Mouse (Mus musculus): ENCODE results near the gene 4930558K02Rik.
A peak's percentile ranks its signal among the peaks of the same experiment; 100 is the strongest.

Gene 4930558K02Rik

DNA sequence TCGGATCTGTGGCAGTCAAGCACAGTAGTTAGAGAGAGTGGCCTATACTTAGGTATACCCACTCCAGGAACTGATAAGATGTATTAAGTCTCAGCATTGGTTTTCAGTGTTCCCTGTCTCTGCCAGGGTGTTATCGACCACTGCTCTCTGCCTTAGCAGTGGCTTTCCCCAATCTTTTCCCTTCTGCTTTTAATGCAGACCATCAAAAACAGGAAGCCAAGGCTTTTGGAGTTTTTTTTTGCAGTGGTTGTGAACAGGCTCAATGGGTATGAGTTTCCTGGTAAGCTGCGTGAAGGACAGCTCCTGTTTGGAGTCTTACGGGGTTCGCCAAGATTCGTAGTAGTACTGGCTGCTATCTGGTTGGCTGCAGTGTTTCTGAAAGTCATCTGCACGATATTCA lies 13.0 kb upstream of the 4930558K02Rik start:
- DNase-seq (ENCODE audit: low spot score): no peak

DNA sequence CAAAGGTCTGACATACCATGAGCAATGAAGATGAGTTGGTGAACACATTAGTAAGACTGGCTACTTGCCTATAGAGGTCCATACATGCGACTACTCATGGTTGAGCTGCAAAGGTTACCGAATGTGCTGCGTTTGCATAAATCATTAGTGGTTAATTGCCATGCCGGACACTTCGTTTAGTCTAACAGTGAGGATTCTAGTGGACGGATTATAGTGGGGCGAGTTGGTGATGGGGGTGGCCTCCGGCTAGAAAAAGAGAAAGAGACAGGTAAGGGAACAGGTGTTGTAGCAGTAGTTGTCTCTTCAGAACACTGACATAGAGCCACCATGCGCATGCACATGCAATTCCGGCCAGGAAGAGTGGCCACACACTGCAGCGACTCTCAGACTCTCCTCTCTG lies 12.4 kb upstream of the 4930558K02Rik start:
- no peak for DNase-seq (ENCODE audit: low spot score)

DNA sequence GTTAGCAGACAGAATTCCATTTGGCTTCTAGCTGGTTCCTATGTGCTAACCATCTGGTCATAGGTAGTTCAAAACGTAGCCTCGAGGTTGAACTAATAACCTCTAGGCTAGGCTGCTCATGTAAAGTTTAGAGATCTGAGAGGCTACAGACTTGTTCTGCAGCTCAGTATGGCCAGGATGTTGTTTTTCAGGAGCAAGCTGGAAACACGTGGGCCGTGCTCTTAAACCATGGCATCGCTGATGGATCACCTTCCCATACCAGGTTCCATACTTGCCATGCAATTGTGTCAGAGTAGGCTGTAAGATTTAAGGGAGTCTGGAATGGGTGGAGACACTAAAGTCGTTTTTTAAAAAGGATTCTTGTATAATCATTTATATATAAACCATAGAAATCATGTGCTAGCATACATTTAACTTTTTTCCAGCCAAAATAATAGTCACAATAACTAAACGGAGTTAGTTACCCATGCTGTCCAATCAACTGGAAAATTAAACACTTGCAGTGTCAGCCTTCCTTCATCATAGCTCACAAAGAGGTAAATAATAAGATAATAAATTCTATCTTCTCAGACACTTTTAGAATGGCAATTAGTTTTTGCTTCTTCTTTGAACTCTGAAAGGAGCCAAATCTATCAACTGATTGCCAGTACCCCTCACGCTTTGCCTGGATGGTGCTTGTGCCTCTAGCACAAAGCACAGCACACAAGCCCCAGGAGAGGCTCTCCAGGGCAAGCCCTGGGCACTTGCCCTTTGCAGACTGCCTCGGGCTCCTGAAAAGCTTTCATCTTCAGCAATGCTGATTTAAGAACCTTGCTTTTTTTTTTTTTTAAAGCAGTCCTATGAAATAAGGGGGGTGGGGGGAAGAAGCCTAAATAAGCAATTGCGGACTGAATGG lies 11.5 kb upstream of the 4930558K02Rik start:
- no peak for DNase-seq (ENCODE audit: low spot score)

DNA sequence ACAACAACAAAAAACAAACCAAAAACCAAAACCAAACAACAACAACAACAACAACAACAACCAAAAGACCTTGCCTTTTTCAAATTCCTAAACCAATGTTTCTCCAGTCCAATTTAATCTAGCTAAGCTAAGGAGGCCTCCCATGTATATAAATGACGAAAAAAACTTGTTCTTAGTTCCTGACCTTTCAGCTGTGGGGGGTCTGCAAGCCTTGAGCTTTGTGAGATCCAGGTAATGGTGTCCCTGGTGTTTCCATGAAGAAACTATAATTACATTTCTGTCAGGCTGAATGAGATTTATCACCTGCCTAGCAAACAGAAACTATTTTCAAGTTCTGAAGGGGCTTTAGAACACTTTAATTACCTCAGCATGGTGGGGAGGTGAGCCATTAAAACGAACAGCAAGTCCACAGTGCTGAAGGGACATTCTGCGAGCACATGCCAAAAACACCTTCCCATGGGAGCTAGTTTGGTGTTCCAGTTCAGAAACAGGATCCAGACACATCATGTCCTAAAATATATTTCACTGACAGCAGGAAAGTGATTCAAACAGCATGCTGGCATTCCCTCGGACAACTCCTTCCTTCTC lies 4.6 kb upstream of the 4930558K02Rik start:
- DNase-seq (ENCODE audit: low spot score): no peak

DNA sequence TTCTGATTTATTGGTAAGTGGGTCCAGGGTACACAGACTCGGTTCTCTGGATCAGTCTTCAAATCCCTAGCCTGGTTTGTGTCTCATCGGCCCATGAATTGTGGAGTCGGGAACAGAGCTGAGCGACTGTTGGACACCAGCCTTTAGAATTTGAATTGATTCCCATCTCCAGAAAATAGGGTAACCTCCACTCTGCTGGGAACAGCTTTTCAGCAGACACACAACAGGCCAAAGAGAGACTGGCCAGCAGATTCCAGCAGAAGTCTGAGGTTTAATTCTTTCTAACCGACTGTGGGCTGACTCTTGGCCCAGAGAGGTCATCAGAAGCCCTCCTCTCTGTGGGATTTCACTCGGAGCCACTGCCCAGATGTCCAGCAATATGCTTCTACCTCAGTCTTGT lies 4.0 kb upstream of the 4930558K02Rik start:
- no peak for DNase-seq (ENCODE audit: low spot score)

DNA sequence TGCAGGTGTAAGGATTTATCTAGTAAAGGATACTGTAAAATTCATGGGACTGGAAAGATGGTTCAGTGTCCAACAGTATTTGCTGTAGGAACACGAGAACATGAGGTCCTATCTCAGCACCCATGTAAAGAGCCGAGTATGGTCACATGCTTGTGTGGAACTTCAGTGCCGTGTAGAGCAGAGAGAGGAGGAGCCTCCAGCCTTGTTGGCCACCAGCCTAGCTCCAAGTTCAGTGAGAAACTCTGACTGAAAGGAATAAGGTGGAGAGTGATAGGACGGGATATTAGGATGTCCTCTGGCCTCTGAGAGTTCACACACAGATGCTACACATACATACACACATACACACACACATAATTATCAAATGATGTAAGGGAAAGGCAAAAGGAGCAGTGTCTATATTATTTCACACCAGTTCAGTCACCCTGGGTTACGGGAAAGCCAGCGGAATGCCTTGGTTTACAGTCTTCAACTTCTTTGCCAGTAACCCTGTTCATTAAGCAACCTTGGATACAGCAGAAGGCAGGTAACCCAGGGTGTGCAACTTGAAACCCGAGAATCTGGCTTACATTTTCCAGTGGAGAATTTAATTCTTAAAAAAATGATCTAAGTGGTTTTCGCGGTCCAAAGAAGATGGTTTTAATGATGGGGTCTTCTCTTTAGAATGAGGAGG lies 1.3 kb upstream of the 4930558K02Rik start:
- no peak for DNase-seq (ENCODE audit: low spot score)

DNA sequence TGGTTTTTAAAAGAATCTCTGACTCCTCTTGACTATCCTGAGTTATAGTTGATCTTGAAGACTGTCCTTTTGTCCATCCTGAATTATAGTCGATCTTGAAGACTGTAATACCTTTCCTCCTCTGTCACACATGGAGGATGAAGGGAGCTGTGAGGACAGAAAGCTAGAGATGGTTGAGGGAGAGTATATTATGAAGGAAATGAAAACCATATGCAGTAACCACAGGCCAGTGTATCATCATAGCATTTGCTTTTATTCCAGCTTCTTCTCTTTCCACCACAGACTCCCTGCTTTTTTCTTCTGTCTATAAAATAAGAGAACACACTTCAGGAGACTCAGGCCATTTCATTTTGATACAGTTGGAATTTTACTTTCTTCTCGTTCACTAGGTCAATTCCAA lies 610 bp upstream of the 4930558K02Rik start:
- no peak for DNase-seq (ENCODE audit: low spot score)

DNA sequence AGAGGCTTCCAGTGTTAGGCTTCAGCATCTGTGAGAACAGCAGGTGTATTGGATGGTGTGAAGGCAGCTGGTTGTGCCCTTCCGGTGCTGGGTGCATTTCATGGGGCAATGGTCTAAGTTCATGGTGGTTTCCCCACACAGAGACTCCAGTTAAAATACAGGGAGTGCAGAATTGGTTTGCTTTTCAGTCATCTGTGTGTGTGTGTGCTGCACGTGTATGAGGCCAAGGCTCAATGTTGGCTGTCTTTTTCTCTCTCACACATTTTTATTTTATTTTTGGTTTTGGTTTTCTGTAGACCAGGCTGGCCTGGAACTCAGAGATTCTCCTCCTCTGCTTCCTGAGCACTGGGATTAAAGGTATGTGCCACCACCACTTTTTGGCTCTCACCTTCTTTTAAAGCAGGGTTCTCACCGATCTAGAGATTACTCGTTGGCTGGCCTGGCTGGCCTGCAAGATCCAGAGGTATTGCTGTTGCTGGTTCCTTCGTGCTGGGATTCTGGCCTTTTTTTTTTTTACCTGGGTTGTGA lies 1.2 kb downstream of the 4930558K02Rik start:
- no peak for DNase-seq (ENCODE audit: low spot score)

DNA sequence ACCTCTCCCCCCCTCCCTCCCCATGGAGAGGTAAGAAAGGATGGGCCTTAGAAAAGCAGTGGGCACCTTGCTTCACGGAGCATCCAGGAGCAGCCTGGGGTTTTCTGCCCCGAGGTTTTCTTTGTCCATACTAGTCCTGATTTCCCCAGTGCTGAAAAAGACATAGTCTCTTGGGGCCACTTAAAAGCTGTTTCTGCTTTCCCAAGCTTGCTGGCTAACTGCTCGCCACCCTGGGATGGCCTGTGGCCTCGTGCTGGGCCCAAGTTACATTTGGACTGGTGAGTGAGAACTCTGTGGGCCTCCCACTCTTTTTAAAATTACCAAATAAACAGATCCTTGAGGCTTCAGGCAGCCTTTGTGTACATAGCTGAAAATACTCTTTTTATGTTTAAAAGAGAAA lies 2.1 kb downstream of the 4930558K02Rik start:
- DNase-seq (ENCODE audit: low spot score): no peak

DNA sequence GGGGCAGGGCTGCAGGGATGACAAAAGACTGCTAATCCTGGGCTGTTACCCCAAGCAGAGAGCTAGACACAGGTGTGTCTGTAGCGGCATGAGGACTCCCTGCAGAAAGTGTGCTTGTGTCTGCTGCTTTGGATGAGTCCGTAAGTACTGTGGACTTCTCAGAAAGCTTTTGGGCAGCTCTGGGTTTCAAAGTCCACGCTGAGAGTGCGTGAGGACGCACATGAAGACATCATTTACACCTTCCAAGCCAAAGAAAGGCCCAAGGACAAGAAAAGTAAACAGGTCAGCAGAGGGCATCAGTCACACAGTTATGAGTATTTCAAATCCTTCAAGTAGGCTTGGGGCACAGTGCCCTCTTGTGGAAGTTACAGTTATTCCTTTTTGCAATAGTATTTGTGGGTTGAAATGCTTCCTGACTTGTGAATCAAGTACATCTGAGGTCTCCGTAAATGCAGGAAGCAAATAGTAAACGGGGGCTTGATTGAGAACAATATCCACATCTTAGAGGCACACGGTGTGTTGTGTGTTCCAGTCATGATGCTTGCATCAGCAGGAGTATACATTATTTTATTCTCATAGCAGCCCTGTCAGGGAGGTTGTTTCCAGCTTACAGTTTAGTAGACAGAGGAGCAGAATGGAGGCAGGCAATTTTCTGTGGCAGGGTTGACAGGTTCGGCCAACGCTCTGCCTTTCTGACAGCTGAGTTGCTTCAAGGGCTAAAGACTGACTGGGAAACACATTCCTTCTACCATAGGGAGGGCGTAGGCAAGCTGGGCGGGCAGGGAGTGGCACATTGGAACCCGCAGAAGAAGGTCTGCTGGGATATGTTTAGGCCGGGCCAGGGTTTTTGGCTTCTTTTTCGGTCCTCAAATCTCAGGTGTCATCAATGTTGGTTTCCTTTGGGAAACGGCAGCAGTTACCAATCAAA lies 2.9 kb downstream of the 4930558K02Rik start:
- peak; percentile 36 for DNase-seq (ENCODE audit: low spot score)

DNA sequence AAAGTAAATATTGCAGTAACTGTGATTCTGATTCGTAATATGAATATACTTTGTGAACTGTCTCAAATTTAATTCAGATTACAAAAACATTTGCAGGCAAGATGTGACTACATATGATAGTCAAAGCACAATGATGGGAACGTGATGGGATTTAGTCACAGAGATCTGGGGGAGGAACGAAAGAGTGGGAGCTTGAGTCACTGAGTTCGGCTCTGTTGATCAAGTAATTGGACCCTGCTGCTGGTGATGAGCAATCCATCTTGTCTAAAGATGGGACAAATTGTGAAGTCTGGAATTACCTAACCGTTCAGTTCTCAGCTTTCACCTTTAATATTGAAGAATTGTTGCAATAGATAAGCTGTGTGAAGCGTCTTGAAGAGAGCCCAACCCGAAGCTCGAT lies 7.2 kb downstream of the 4930558K02Rik start:
- no peak for DNase-seq (ENCODE audit: low spot score)

DNA sequence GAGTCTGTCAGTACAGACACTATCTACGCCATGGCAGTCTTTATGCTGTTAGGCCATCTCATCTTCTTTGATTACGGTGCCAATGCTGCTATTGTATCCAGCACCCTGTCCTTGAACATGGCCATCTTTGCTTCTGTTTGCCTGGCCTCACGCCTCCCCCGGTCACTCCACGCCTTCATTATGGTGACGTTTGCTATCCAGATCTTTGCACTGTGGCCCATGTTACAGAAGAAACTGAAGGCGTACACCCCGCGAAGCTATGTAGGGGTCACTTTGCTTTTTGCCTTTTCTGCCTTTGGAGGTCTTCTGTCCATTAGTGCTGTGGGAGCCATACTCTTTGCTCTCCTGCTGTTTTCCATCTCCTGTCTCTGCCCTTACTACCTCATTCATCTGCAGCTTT lies 8.6 kb downstream of the 4930558K02Rik start:
- DNase-seq (ENCODE audit: low spot score): no peak

DNA sequence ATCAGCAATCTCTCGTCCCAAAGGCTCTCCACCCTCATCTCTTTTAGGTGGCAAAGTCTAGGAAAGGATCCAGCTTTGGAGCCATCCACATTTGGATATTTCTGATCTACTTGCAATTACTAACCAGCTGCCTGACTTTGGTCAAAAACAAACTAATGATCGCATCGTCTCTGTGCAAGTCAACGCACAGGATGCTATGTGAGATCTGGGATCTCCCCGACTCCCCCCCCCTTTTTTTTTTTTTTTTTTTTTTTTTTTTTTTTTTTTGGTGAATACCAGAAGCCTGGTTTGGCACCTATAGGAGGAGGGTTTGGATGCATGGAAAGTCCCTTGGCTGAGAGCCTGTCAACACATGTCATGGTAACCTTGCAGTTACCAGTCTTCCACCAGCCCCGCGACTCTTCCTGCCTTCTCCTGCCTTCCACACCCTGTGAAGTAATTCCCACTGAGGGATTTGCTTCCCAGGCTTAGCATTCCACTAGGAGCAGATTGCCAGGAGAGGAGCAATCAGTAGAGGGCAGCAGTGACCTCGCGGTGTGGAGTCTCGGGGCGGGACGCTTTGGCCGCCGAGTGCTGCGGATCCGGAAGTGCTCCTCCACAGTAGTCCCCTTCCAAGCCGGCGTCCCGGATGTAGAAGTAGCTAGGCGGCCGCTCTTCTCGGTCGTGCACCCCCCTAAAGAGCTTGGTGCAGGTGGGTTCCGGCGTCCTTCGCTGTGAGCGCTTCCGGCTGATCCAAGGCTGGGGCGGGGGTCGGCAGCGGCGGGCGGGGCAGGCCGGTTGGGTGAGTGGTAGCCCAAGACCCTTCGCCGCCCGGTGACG lies 10.6 kb downstream of the 4930558K02Rik start, which contains the start of gene Pigc:
TSS of gene Pigc (plus strand) at position 598 of the 819 bp plus-strand sequence.
- peak; percentile 73 for DNase-seq (ENCODE audit: low spot score)

DNA sequence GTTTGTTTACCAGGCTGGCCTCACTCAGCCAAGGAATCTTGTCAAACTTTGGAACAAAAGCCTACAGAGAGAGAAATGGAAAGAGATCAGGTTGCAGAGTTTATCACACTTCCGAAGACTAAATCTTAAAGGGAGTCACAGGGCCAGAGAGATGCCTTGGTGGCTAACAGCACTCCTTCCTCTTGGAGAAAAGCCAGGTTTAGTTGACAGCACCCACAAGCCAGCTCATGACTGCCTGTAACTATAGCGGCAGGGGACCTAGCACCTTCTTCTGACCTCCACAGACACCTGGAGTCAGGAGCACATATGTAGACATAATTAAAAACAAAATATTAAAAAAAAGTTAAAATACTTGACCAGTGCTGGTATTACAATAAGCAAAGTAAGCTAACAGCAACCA lies 11.5 kb downstream of the 4930558K02Rik start:
- DNase-seq (ENCODE audit: low spot score): no peak

DNA sequence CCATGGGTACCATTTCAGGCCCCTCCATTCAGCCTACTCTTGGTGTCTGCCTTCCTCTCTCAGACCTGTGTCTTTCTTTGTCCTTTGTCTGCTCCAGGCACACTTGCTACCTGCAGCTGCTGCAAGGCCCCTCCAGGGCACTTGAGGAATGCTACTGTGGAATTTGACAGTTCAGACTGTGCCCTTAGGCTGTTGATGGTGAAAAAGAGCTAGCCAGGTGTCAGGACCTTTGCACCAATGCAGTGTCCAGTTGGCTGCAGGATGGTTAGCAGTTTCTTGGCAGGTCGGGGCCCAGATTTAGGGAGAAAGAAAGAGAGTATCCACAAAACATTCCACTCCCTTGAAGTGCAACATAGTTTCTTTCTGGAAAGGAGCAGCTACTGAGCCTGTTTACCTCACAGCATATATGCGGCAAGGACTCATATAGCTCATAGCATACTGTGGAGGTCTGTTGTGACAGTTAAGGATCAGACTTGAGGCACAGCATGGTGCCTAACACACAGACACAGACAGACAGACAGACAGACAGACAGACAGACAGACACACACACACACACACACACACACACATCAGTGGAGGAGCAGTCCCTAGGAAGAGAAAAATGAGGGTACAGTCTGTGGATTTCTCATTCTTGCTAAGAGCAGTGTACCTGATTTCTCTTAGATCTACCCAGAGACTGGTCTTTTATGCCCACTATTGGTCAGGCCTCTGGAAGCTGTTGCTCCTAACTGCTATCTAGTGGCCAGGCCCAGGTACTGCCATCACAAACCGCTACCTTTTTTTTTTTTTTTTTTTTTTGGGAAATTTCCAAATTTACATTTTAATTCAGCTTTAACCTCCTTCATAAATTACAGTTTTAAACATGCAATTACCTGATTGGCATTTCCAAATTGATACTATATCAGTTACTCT lies 16.7 kb downstream of the 4930558K02Rik start:
- no peak for DNase-seq (ENCODE audit: low spot score)

DNA sequence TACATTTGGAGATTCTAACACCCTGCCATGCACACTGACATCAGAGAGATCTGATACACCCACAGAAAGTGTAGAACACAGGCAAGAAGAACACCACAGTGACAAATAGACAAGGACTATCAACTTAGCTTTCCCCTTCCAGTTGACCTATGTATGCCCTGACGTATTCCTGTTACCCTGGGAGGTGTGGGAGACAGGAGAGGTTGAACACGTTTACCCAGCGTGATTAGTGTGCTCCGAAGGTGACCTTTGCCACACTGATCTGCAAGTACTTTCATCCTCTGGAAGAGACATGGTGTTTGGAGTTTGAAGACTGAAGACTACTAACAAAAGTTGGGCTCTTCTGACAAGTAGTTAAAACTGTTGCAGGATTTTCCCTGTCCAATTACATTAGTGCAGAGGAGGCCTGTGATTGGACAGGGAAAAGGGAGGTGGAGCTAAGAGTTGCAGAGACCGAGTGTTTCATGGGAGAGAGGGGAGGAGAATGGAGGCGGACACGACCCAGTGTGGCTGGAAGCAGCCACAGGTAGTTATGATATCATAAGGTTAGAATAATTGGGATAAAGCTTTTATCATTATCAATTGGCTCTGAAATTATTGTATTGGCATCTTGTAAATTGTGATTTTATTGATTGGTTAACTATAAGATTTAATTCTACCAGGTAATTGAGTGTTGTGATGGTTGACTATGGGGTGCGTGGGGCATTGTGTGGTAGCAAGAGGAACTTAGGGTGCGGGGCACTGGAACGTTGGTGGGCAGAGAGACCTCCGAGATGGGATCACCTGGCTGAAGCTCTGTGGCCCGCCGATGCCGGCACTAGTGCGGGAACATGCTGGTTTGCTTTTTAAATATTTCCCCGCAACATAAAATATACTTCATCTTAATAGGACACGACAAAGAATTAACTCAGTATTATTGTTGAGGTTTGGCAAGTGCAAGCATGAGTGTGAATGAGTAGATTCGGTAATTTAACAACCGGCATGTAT lies 21.2 kb downstream of the 4930558K02Rik start:
- DNase-seq (ENCODE audit: low spot score): no peak

DNA sequence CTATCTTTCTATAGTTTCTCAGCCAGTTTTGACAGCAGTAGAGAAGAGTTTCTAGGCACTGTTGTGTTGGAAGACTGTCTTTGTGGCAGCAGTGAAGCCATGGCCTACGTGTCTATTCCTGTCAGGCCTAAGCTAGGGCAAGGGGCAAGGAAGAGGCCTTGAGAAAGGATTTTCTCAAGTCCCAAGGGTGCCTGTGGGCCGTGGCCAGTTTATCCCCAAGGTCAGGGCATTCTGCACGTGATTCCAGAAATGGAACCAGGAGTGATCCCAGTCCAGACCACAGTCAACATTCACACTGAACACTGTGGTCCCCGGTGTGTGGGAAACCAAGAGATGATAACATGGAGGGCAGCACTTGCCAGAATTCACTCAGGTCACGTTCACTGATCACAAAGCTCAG lies 23.6 kb downstream of the 4930558K02Rik start:
- DNase-seq (ENCODE audit: low spot score): no peak

DNA sequence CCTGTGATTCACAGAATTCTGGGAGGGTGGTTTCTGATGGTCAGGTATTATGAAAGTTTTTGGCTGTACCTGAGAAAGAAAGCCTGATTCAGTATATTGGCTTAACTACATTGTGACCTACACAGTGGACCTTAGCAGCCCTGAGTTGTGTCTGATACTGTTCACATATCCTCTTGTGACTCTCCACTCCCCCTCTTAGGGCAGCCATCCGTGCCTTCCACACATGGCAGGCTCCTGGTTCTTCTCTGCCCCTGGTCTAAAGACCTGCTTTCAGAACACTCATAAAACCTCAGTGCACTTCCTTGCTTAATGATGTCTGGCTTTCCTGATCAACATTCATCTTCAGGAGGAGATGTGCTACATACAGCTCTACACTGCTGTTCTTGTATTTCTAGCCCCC lies 26.8 kb downstream of the 4930558K02Rik start:
- DNase-seq (ENCODE audit: low spot score): no peak
